9 mouse cellular contexts compared by ENCODE assay signal in genomic region chr4:127173461-127173860, GRCm38 (mm10). TPM values are rescaled to one million over a fixed set of nuclear protein-coding genes. Genes with fewer than 3 reads are reported as not detected.
DNase-seq lines count a peak whose midpoint lies in the region; ATAC-seq and TF ChIP-seq lines count a peak whose summit lies in the region.
"Had no signal": no experiment of that assay in that cellular context is flagged by ENCODE, and none has a peak within 500 bp of the region (broad histone marks: within the 10 kb centered on the region; RNA-seq: fewer than 3 reads in every experiment).

No protein-coding gene starts in this region.

- no peaks in the 10 kb centered on the region for H3K36me3 ChIP-seq in intestine, embryonic 14.5 days (ENCODE audit: control insufficient read depth, insufficient read depth, low read length)
- no peaks in the 10 kb centered on the region for H3K36me3 ChIP-seq in intestine, embryonic 15.5 days
- no peaks in the 10 kb centered on the region for H3K36me3 ChIP-seq in ES-E14 (ENCODE audit: control insufficient read depth, insufficient read depth, low read length, poor library complexity, severe bottlenecking)
- H3K36me3 ChIP-seq in lung, postnatal 0 days (ENCODE audit: insufficient read depth, low read length), result no peaks in the 10 kb centered on the region
- H3K36me3 ChIP-seq: embryonic facial prominence, embryonic 13.5 days had no signal

- in situ Hi-C loops in ES-E14 (cut with MboI; ENCODE audit: low sequenced_read_pairs in 2 of 2, unreplicated experiment in 2 of 2), result no loop called here

- intact Hi-C loops in heart, postnatal 36 days (cut with DNase I), result no loop called here

- no peaks in the 10 kb centered on the region; the same call in 1 of the 2 replicates for H3K4me1 ChIP-seq in intestine, embryonic 14.5 days (replicated peaks; ENCODE audit: control insufficient read depth, insufficient read depth, low read length)
- peaks cover 8% of the 10 kb centered on the region for H3K4me1 ChIP-seq in intestine, embryonic 15.5 days (replicated peaks)
- H3K4me1 ChIP-seq in ES-E14 (ENCODE audit: control insufficient read depth in 2 of 2, insufficient read depth in 2 of 2, low read length in 2 of 2, poor library complexity in 1 of 2), result peaks cover 5 to 39% of the 10 kb centered on the region in 2 experiments; a peak in 3 of 4 replicates
- 0 out of 2 replicates have a peak, but pooled peaks cover under 1% of the 10 kb centered on the region for H3K4me1 ChIP-seq in lung, postnatal 0 days (ENCODE audit: insufficient read depth, low read depth, low read length)

- H3K27me3 ChIP-seq in intestine, embryonic 14.5 days (replicated peaks; ENCODE audit: control insufficient read depth, insufficient read depth, low read length), result peaks cover 43% of the 10 kb centered on the region
- peaks cover 43% of the 10 kb centered on the region for H3K27me3 ChIP-seq in intestine, embryonic 15.5 days (replicated peaks)
- H3K27me3 ChIP-seq in lung, postnatal 0 days (replicated peaks; ENCODE audit: insufficient read depth, low read length), result peaks cover 9% of the 10 kb centered on the region

- TF ChIP-seq EP300 in lung, postnatal 0 days (IDR thresholded peaks at IDR 0.05), result no peak

- TF ChIP-seq CTCF in lung, postnatal 0 days (IDR thresholded peaks at IDR 0.05), result peak; percentile 28; the same call in 1 of the 2 replicates

- no peak overlapping the region for H3K9ac ChIP-seq in intestine, embryonic 14.5 days (ENCODE audit: low read length)
- no peak overlapping the region for H3K9ac ChIP-seq in intestine, embryonic 15.5 days
- no peak overlapping the region for H3K9ac ChIP-seq in ES-E14 (ENCODE audit: insufficient read depth, low read depth, low read length, poor library complexity, severe bottlenecking)
- no peak overlapping the region for H3K9ac ChIP-seq in lung, postnatal 0 days (replicated peaks; ENCODE audit: low read depth)
- H3K9ac ChIP-seq: embryonic facial prominence, embryonic 13.5 days had no signal

- H3K27ac ChIP-seq in intestine, embryonic 14.5 days (ENCODE audit: low read depth), result no peak overlapping the region
- H3K27ac ChIP-seq in intestine, embryonic 15.5 days, result no peak overlapping the region
- no peak overlapping the region for H3K27ac ChIP-seq in ES-E14 (ENCODE audit: insufficient read depth, low read depth, low read length, poor library complexity, severe bottlenecking)
- no peak overlapping the region for H3K27ac ChIP-seq in lung, postnatal 0 days (ENCODE audit: low read length)
- H3K27ac ChIP-seq: embryonic facial prominence, embryonic 13.5 days had no signal

- no peak overlapping the region for H3K4me3 ChIP-seq in intestine, embryonic 14.5 days (ENCODE audit: low read depth, low read length)
- no peak overlapping the region for H3K4me3 ChIP-seq in intestine, embryonic 15.5 days (replicated peaks)
- H3K4me3 ChIP-seq in ES-E14 (ENCODE audit: insufficient read depth in 1 of 2, low read depth in 1 of 2, low read length in 2 of 2, poor library complexity in 1 of 2, severe bottlenecking in 1 of 2), result no peak overlapping the region
- H3K4me3 ChIP-seq in lung, postnatal 0 days (ENCODE audit: low read depth, low read length), result no peak overlapping the region
- H3K4me3 ChIP-seq: embryonic facial prominence, embryonic 13.5 days had no signal

- no peak overlapping the region for H3K4me2 ChIP-seq in intestine, embryonic 14.5 days (ENCODE audit: low read length)
- no peak overlapping the region for H3K4me2 ChIP-seq in intestine, embryonic 15.5 days (replicated peaks)
- H3K4me2 ChIP-seq in lung, postnatal 0 days (replicated peaks; ENCODE audit: low read depth, low read length), result no peak overlapping the region
- H3K4me2 ChIP-seq: embryonic facial prominence, embryonic 13.5 days had no signal

- H3K9me3 ChIP-seq in intestine, embryonic 14.5 days (ENCODE audit: control insufficient read depth, low read length), result no peaks in the 10 kb centered on the region
- no peaks in the 10 kb centered on the region for H3K9me3 ChIP-seq in intestine, embryonic 15.5 days
- no peaks in the 10 kb centered on the region for H3K9me3 ChIP-seq in ES-E14 (ENCODE audit: control insufficient read depth, insufficient read depth, low read depth, low read length)
- H3K9me3 ChIP-seq in lung, postnatal 0 days (ENCODE audit: low read length), result no peaks in the 10 kb centered on the region
- H3K9me3 ChIP-seq: embryonic facial prominence, embryonic 13.5 days had no signal

- DNase-seq in intestine, embryonic 14.5 days (ENCODE audit: low spot score), result peak; percentile 93
- DNase-seq in ES-E14 (ENCODE audit: low read depth, low spot score), result peak; percentile 72
- peak; percentile 27 for DNase-seq in c-Kit-positive CD71-positive TER-119-positive erythroid progenitor cells, embryonic 14.5 days (ENCODE audit: low spot score)
- peak; percentile 52 to 60 for DNase-seq in heart, postnatal 36 days
- peak; percentile 73 for DNase-seq in lung, postnatal 0 days (ENCODE audit: low spot score)
- peak; percentile 21 for DNase-seq in skeletal muscle tissue, adult 2 months (ENCODE audit: low read depth, low spot score)
- DNase-seq in frontal cortex, postnatal 25 days (ENCODE audit: low spot score in 2 of 2), result no peak

- ATAC-seq in intestine, embryonic 14.5 days (replicated peaks; ENCODE audit: low FRiP score, low TSS enrichment, low read depth), result no peak
- ATAC-seq in intestine, embryonic 15.5 days, result no peak
- ATAC-seq in lung, postnatal 0 days, result no peak

- under 1% methylated on average over 8 of the region's 8 CpGs for WGBS in intestine, embryonic 14.5 days
- 2% methylated on average over 8 of the region's 8 CpGs for WGBS in intestine, embryonic 15.5 days
- WGBS in lung, postnatal 0 days, result 2% methylated on average over 8 of the region's 8 CpGs

TF ChIP-seq in ES-E14, 5 proteins besides CTCF, POLR2A, EP300 and RAD21:
- no peak for TF ChIP-seq CHD2 (IDR thresholded peaks at IDR 0.05; ENCODE audit: low read depth, low read length)
- peak; percentile 43; the same call in 1 of the 2 replicates for TF ChIP-seq HCFC1 (IDR thresholded peaks at IDR 0.05; ENCODE audit: borderline replicate concordance, insufficient read depth, low read length)

RNA-seq across cellular contexts. Expression of gene Dlgap3, which starts 4.5 kb away (rescaled TPM):
- polyA plus RNA-seq in intestine, embryonic 14.5 days (2014; fragmentation: Nextera tagmentation; extraction: Ambion mirVana), result 1.5 and 1.6 TPM in 2 replicates
- polyA plus RNA-seq in intestine, embryonic 15.5 days (2015; fragmentation: Nextera tagmentation; extraction: Ambion mirVana), result 1.1 and 1.2 TPM in 2 replicates
- 8.8 and 14.1 TPM in 2 replicates for total RNA-seq in ES-E14 (2012; rRNA removed)
- total RNA-seq in heart, postnatal 36 days (2021), result under 1 TPM; 0.22 to 0.25 TPM
- polyA plus RNA-seq in lung, postnatal 0 days (2015; fragmentation: Nextera tagmentation; extraction: Ambion mirVana), result 0.10 and 0.18 TPM in 2 replicates

RNA-seq across cellular contexts. Expression of gene Tmem35b, which starts 50.0 kb away (rescaled TPM):
- 19.2 and 25.2 TPM in 2 replicates for polyA plus RNA-seq in intestine, embryonic 14.5 days (2014; fragmentation: Nextera tagmentation; extraction: Ambion mirVana)
- polyA plus RNA-seq in intestine, embryonic 15.5 days (2015; fragmentation: Nextera tagmentation; extraction: Ambion mirVana), result 23.2 and 25.7 TPM in 2 replicates
- total RNA-seq in ES-E14 (2012; rRNA removed), result 3.7 and 4.8 TPM in 2 replicates
- 1 to 10 TPM; 1.8 to 2.0 TPM for total RNA-seq in heart, postnatal 36 days (2021)
- polyA plus RNA-seq in lung, postnatal 0 days (2015; fragmentation: Nextera tagmentation; extraction: Ambion mirVana), result 19.7 and 27.7 TPM in 2 replicates

Comparison
In these comparisons a context has a peak if more than half of its experiments do, and no peak if none do; other contexts are left out.
1. DNase-seq: peak in intestine, embryonic 14.5 days (single experiment), ES-E14 (single experiment), c-Kit-positive CD71-positive TER-119-positive erythroid progenitor cells, embryonic 14.5 days (single experiment), heart, postnatal 36 days (2 of 2), lung, postnatal 0 days (single experiment) and skeletal muscle tissue, adult 2 months (single experiment); none in frontal cortex, postnatal 25 days (0 of 2).